Mouse (Mus musculus) frontal cortex, postnatal 14 days (tissue): ENCODE data around the gene Vmn1r210.
"Not testable (repeated sequence)": the region's sequence is repeated elsewhere in the genome, so short reads cannot be mapped to it uniquely, and the experiment has no call there.

Experiments used
- DNase-seq, 2 experiments: peaks; one replicate each; pipeline ENCODE4 v3.0.0; 2022; ENCODE audit warnings: low spot score in 2 of 2

The Vmn1r210 gene

DNA sequence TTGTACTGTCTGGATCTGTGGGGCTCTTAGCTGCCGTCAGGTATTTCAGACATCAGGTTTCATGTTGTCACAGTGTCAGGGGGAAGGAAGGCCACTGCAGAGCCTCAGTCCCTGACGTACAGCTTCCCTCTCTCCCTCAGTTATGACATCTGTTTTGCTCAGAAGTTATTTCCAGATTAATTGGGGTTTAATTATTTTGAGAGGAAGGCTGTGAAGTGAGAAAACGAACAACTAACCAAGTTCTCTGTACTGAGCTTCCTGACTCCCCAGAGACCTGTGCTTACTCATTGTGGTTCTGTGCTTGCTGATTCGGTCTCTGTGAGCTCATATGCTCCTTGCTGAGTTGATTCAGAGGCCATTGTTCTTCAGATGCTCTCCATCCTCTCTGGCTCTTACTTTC, at the start of gene Vmn1r210:
Gene Vmn1r210 (minus strand): TSS at position 101 of the 400 bp plus-strand sequence.
- no peak for DNase-seq

DNA sequence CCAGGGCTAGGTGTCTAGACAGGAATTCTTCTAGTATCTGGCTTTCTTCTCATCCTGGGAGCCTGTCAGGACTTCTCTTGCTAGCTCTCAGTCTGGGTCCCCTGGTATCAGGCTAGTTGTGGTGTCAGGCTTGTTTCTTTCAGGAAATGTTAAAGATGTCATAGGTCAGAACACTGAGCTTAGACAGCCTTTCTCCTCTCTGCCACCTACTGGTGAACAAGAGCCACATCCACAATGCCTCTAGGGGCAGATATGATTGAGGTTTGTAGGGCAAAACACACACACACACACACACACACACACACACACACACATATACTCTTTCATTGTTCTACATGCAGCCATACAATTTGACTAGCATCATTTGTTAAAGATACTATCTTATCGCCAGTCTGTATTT, 48.1 kb upstream of the Vmn1r210 start:
- no peak for DNase-seq

DNA sequence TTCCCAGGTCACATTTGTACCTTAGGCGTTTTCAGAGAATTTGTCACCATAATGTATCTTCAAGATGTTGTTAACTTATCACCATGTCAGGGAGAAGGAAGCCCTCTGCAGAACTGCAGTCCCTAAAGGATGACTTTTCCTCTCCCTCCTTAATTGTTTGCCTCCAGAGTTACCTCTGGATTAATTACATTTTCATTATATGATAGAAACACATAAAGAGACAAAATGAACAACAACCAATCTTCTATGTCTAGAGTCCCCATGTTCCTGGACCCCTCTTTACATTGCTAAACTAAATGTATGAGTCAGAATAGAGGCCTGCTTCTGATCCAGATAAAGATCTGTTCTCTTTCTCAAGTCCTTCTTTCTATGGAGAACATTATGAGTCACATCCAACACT, 26.3 kb upstream of the Vmn1r210 start, which contains the start of gene Vmn1r211:
Gene Vmn1r211 (minus strand): TSS at position 101 of the 400 bp plus-strand sequence.
- DNase-seq: no peak

DNA sequence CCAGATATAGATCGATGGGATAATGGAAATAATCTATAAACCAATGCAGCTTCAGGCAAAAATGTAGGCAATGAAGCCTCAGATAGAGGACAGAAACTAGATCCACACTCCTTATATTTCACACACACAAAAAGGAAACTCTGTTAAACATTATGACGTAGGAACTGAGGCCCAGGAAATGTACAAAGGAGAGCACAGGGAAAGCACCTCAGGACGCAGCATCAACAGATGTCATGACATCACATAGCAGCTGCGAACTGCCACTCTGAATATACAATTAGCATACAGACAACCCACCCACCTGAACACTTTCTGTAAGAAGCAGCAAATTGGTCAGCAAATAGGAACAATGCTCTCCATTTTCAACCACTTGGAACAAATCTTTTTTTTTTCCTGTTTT, 23.6 kb upstream of the Vmn1r210 start:
- DNase-seq: no peak

DNA sequence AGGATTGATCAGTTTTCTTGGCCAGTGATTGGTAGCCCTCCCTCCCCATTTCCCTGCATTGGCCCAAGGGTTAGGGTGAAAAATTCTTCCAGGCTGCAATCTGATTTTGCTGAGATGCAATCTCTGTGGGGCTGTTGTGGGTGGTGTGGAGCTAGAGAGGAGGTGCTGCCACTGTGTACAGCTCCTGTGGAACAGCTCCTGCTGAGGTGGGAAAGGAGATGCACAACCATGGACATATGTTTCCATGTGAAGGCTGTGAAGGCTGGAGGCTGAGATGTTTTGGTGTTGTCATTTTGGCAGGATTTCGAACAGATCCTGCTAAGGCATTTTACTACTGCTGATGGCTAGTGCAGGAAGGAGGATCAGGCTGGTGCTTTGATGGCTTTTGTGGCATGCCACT, 15.7 kb upstream of the Vmn1r210 start:
- no peak for DNase-seq

DNA sequence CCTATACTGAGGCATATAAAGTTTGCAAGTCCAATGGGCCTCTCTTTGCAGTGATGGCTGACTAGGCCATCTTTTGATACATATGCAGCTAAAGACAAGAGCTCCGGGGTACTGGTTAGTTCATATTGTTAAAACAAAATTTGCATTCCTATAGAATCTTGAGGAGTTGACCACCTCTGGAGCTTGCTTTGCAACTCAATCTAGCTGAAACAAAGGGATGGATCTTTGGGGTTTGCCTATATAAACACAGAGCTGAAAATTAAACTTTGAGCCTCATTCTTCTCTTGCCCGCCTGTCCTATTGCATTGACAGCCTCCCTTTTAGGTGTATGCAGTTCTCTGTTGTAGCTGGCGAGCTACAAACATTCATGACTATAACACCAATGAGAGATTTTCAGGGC, 13.2 kb upstream of the Vmn1r210 start:
- not testable (repeated sequence) for DNase-seq

DNA sequence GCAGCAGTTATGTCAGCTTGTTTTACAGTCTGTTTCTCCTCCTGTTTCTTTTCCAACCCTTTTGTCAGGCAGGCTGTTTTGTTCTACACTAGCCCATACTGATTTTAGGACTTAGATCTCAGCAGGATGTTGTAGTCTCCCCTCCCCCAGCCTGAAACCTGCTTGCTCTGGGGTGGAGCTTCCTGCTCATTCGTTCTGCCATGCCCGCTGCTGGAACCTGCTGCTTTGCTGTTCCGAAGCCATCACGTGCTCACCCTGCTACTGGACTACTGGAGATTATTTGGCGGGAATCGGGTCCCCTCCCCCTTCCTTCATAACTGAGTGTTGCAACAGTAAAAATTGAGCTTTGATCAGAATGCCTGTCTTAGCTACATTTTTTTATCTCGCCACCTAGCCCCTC, 1.8 kb downstream of the Vmn1r210 start:
- DNase-seq: not testable (repeated sequence)

DNA sequence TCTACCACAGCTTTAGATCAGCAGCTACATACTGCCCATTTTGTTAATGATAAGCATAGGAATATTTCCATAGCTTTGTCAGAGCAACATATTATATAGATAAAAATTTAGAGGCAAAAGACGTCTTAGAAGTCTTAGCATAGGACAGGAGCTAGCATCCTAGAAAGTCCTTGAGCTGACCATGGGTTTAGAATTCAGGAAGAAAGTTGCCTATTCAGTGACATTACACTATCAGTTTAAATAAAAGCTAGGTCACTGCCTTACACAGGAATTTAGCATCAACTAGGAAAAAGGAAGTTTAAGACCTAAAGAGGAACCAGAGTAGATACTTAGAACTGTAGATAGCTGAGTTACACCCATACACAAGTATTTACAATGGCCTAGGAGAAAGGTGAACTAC, 9.5 kb downstream of the Vmn1r210 start:
- DNase-seq: not testable (repeated sequence)

DNA sequence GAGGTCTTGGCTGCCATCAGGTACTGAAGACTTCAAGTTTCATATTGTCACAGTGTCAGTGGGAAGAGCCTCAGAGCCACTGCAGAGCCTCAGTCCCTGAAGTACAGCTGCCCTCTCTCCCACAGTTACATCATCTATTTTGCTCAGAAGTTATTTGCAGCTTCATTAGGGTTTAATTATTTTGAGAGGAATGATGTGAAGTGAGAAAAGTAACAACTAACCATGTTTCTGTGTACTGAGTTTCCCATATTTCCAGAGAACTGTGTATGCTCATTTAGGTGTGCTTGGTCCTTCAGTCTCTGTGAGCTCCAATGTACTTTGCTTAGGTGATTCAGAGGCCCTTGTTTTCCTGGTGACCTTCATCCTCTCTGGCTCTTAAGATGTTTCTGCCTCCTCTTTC, 21.6 kb downstream of the Vmn1r210 start, which contains the start of gene Vmn1r209:
Gene Vmn1r209 (minus strand): TSS at position 101 of the 400 bp plus-strand sequence.
- not testable (repeated sequence) for DNase-seq

DNA sequence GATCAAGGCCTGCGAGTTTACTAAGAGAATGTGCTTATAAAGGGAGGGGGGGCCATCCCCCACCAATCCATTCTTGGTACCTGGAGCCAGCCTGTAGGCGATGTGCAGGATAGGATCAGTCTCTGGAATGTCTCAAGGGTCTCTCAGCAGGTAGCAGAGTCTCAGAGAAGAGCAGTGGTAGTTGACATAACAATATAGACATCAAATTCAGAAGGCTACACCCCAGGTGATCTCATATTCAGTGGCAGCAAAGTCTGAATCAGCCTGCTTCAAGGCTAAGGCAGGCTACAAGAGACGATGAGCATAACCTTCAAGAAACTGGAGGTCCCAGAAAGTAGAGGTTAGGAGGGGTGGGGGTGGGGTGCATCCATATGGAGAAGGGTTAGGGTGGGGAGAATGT, 43.1 kb downstream of the Vmn1r210 start:
- DNase-seq: not testable (repeated sequence)

DNA sequence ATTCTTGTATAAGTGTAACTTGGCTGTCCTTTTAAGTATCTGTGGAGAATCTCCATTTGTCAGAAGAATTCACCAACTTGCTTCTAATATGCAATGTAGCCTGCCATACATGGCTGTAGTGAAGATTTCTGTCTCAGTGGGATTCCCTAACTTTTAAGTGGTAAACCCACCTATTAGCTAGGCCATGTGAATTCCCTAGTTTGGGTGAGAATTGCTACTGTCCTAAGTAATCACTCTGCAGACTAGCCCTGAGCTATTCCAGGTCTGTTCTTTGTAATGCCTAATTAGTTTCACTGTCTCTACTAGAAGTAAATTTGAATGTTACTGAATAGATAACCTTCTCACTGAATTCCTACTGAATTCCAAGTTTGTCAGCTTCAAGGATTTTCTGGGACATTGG, 47.0 kb downstream of the Vmn1r210 start:
- DNase-seq: not testable (repeated sequence)

DNA sequence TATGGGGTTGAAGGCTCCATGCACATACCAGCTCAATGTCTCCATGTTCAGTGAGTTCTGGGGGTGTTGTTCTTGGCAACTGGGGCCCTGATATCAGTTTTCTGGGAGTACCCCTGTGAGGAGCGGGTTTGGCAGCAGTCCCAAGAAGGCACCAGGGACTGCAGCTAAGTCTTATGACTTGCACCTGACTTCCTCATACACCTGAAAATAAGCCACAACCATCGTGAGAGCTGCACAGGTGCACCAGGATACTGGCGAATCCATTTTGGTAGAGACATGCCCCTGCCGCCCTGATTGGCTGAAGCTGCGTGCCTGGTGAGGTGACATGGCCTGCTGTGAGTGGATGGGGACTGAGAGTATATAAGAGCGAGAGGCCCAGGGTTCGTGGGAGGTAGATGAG, 53.8 kb downstream of the Vmn1r210 start, which contains the start of gene Vmn1r208:
Gene Vmn1r208 (minus strand): TSS at position 101 of the 400 bp plus-strand sequence.
- not testable (repeated sequence) for DNase-seq
